Mouse (Mus musculus) induced T-regulatory cell, adult 2 months (primary cell): ENCODE data around the gene S1pr5.
A peak's percentile ranks its signal among the peaks of the same experiment; 100 is the strongest.

Experiments
- DNase-seq: peaks from one replicate; pipeline ENCODE4 v3.0.0-alpha.2; 2012; ENCODE audit warnings: low read depth

Gene S1pr5

DNA sequence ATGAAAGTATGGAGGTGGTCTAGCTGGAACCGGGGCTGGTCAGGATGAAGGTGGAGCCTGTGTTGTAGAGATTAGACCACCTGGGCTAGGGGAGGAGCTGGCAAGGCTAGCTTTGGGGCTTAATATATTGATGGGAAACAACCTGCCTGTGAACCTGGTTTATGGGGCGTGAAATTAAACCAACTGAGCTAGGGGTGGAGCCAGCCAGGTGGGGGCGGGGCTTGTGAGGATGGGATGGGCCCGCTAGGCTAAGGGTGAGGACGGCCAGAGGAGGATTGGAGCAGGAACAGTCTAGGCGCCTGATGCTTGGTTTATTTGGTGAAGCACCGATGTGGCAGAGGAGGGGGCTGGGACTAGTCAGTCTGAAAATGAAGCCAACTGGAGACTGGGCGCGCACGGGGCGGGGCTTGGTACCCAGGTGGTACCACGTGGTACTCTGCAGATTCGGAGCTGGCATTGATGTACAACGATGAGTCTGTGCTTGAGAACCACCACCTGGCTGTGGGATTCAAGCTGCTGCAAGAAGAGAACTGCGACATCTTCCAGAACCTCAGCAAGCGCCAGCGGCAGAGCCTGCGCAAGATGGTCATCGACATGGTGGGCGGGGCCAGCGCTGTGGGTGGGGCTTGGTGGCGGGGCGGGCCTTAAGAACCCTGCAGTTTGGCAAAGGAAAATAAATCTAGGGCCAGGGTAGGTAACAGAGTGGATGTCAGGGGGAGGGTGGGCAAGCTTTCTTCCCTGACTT lies 43.5 kb downstream of the S1pr5 start:
- DNase-seq = no peak

DNA sequence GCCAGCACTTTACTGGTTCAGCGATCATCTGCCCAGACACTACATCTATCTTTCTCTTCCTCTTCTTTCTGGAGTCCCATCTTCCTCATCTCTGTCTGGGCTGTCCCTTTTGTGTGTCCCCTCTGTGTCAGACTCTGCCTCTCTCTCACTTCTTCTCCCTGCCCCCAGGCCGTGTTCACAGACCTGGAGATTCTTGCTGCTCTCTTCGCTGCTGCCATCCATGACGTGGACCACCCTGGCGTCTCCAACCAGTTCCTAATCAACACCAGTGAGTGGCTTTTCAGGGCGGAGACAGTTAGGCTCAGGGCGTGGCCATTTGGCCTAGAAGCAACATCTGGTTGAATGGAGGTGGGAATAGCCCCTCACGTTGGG lies 44.1 kb downstream of the S1pr5 start:
- DNase-seq = no peak

DNA sequence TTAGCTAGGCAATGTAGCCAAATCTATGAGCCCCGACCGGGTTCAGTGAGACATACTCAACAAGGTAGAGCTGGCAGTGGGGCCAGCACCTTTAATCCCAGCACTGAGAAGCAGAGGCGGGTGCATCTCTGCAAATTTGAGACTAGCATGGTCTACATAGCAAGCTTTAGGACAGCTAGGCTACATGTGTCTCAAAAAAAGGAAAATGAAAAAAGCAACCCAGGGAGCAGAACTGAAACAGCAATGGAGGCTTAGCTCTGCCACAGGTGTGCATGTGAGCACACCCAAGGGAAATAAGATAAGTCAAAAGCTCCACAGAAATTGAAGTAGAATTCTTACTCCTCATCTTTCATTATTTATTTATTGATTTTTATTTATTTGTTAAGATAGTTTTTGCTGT lies 49.3 kb downstream of the S1pr5 start:
- no peak for DNase-seq

DNA sequence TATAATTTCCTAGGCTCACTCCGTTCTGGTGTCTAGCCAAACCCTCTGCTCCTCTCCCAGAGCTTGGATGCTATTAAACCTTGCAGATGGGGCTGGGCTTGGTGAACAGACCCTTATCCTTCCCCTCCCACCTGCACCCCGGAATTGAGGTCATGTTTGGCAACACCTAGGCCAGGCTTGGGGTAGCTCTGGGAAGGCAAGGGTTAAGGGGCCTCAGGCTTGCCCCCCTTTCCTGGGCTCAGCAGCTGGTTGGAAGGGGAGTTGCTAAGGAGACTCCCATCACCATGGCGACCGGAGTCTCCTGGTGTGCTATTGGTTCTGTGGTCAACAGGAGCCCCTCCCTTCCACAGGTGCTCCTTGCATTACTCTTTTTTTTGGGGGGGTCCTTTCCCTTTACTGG lies 50.3 kb downstream of the S1pr5 start:
- no peak for DNase-seq

DNA sequence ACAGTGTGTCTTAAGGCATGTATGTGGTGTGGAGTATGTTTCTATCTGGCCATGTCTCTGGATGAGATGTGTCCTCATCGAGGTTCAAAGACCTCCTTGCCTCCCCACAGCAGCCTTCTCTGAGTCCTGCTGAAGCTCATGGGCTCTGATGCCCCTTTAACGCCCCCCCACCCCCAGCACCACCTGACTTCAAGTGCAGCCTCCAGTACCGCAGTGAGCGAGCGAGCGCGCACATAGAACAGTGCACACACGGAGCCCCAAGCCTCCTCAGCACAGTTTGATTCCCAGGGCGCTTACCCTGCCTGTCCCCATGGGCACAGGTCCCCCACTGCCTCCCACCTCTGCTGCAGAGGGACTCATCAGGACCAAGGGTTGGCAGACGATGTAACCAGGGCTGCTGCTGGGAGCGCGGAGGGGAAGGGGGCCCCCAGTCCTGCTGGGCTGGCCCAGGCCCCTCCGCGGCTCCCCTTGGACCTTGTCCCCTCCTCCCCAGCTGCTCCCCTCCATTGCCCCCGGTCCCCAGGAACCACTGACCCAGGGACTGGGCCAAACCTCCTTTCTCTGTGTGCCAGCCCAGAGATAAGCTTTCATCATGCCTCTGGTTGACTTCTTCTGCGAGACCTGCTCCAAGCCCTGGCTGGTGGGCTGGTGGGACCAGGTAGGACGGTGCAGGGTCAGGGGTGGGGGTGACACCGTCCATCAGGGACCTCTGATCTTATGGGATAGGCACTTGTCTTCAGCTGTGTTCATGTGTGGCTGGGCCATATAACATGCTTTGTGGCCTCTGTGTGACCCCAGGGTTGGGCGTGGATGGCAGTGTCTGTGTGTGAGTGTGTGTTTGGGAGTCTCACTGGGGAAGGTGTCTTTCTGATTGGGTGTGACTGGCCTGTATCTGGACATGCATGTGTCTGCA lies 51.5 kb downstream of the S1pr5 start:
- DNase-seq = no peak

DNA sequence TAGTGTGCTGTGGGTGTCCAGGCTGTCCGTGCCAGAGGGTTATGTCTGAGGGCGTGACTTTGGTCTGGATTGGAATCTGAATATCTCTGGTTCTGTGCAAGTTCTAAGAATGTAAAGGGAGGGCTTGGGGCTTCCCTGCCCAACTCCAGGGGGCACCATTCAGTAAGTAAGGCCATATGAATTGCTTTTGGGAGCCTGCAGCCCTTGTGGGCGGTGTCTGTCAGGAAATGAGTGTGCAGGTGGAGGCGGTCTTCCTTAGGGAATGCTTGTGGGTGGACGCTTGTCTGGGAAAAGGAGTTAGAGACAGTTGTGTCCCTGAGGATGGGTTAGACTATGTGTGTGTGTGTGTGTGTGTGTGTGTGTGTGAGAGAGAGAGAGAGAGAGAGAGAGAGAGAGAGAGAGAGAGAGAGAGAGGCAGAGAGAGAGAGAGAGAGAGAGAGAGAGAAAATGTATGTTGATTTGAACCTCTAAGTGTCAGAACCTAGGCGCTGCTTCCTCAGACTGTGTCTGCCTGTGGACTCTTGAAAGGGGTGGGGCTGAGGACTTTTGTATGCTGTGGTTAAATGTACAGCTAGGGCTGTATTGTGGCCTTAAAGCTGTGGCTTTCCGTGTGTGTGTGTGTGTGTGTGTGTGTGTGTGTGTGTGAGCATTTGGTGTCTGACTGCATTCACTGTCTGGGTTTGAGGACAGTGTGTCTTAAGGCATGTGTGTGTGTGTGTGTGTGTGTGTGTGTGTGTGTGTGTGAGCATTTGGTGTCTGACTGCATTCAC lies 52.3 kb downstream of the S1pr5 start:
- peak; percentile 58 for DNase-seq

DNA sequence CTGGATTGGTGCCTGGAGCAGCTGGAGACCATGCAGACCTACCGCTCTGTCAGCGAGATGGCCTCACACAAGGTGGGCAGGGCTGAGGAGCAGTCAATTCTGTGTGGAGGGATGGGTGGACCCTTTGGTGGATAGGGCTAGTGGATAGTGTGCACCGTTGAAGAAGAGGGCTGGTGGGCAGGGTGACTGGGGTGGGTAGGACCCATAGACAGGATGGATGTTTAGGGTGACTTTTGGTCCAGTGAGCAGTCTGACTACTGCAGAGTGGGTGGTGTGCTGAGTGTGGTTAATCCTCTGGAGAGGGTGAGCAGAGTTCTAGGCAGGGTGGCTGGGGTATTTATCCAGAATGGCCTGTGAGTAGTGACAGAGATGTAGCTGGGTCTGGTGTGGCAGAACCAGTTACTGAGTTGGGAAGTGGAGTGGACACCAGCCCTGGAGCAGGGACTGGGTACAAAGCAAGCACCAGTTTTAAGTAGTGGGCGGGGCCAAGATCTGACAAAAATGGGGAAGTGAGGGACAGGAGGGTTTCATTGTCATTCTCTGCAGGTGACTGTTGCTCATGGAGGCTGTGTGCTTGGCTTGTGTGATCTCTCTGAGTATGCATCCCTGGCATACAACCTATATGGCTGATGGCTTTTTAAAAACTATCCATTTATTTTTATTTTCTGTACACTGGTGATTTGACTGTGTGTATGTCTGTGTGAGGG lies 53.3 kb downstream of the S1pr5 start:
- no peak for DNase-seq

DNA sequence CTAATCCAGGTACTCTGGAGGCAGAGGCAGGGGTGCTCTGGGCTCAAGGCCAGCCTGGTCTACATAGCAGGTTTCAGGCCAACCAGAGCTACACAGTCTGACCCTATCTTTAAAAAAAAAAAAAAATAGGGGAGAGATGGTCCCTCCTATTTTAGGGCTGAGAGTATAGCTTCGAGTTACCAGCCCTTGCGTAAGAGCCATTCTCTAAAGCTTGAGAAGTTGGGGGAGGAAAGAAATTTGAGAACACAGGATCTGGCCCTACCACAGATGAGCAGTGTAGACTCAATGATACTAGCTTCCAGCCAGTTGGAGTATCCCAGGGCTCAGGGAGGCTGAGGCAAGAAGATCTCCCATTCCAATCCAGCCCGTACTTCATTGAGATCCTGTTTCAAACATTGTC lies 54.5 kb downstream of the S1pr5 start:
- DNase-seq = no peak
